Comparison of ENCODE assay signal across 8 mouse cellular contexts in genomic region chr9:13231545-13232216, GRCm38 (mm10). TPM values are rescaled to one million over a fixed set of nuclear protein-coding genes. Genes with fewer than 3 reads are reported as not detected.
DNase-seq lines count a peak whose midpoint lies in the region; TF ChIP-seq lines count a peak whose summit lies in the region.

No protein-coding gene starts in this region.

- DNase-seq in adrenal gland, postnatal 14 days = peak; percentile 21
- no peak for DNase-seq in adrenal gland, adult 8-10 months
- DNase-seq in left cerebral cortex, postnatal 25 days (ENCODE audit: low spot score in 2 of 2) = peak; percentile 26 to 31
- DNase-seq in left cerebral cortex, postnatal 4 days = no peak
- peak; percentile 85 for DNase-seq in brain, embryonic 14.5 days (ENCODE audit: low read depth)
- DNase-seq in hindlimb bud, embryonic 11.5 days (ENCODE audit: extremely low spot score, low read depth, low spot score) = peak; percentile 56
- DNase-seq in naive thymus-derived CD4-positive, alpha-beta T cell, adult 2 months (ENCODE audit: low read depth) = peak; percentile 74
- no peak for DNase-seq in natural killer cell, adult 2 months (ENCODE audit: low spot score in 2 of 2)

- intact Hi-C loops in left cerebral cortex, postnatal 25 days (cut with DNase I) = loop anchor here (1.0 to 5.0 kb wide), 2 partner anchors 485 to 581 kb away; no protein-coding TSS in a partner anchor
- intact Hi-C loops in left cerebral cortex, postnatal 4 days (cut with DNase I) = loop anchor here (5.0 to 10.0 kb wide), 4 partner anchors 486 to 1466 kb away; partner anchors contain the start of genes Cep57 and Fam76b

- peak; percentile 71; the same call in 1 of the 2 replicates for TF ChIP-seq CTCF in brain, embryonic 14.5 days (IDR thresholded peaks at IDR 0.05; ENCODE audit: borderline replicate concordance, extremely low read depth, insufficient read depth, insufficient read length)

- no peak for TF ChIP-seq POLR2A in brain, embryonic 14.5 days (IDR thresholded peaks at IDR 0.05; ENCODE audit: borderline replicate concordance, extremely low read depth, insufficient read depth, insufficient read length, poor library complexity, severe bottlenecking)

RNA-seq across cellular contexts. Expression of gene Jrkl, which starts 13.9 kb away (rescaled TPM):
- 7.4 and 8.7 TPM in 2 replicates for total RNA-seq in adrenal gland, postnatal 14 days (2021)
- 1 to 10 TPM; 7.7 to 9.5 (median 8.0) TPM for total RNA-seq in adrenal gland, adult 8-10 months (2022)
- 1 to 10 TPM; 9.3 to 9.6 TPM for total RNA-seq in left cerebral cortex, postnatal 25 days (2021)
- total RNA-seq in left cerebral cortex, postnatal 4 days (2021) = 10 to 100 TPM in 1 of 2 experiments, 1 to 10 TPM in 1; 9.8 to 13.6 TPM
- polyA plus RNA-seq in brain, embryonic 14.5 days (2012; rRNA removed) = 5.9 and 6.2 TPM in 2 replicates

RNA-seq across cellular contexts. Expression of gene Ccdc82, which starts 15.1 kb away (rescaled TPM):
- total RNA-seq in adrenal gland, postnatal 14 days (2021) = 15.7 and 19.3 TPM in 2 replicates
- 10 to 100 TPM; 15.8 to 30.0 (median 21.9) TPM for total RNA-seq in adrenal gland, adult 8-10 months (2022)
- total RNA-seq in left cerebral cortex, postnatal 25 days (2021) = 10 to 100 TPM; 13.2 to 13.3 TPM
- total RNA-seq in left cerebral cortex, postnatal 4 days (2021) = 10 to 100 TPM; 23.6 to 27.0 TPM
- 23.7 and 24.7 TPM in 2 replicates for polyA plus RNA-seq in brain, embryonic 14.5 days (2012; rRNA removed)

Comparison
In these comparisons a context has a peak if more than half of its experiments do, and no peak if none do; other contexts are left out.
1. DNase-seq: peak in adrenal gland, postnatal 14 days (single experiment), left cerebral cortex, postnatal 25 days (2 of 2), brain, embryonic 14.5 days (single experiment), hindlimb bud, embryonic 11.5 days (single experiment) and naive thymus-derived CD4-positive, alpha-beta T cell, adult 2 months (single experiment); none in adrenal gland, adult 8-10 months (single experiment), left cerebral cortex, postnatal 4 days (single experiment) and natural killer cell, adult 2 months (0 of 2).